Mouse (Mus musculus): ENCODE measurements around the gene Nufip2. TPM values are rescaled to one million over a fixed set of nuclear protein-coding genes. Genes with fewer than 3 reads are reported as not detected.
"Not testable (repeated sequence)": the region's sequence is repeated elsewhere in the genome, so short reads cannot be mapped to it uniquely, and the experiment has no call there.

Gene Nufip2
- polyA plus RNA-seq, 1 experiment, result 9.3 TPM

- Histone ChIP-seq H3ac (ENCODE audit: control insufficient read depth, insufficient read length) (no peak overlapping the region), H3K4me2 (ENCODE audit: low read depth) (no peak overlapping the region), H3K27me3 (ENCODE audit: control insufficient read depth, insufficient read depth, insufficient read length) (peaks cover 3% of the 10 kb centered on the region), H3K36me3 (ENCODE audit: control insufficient read depth, insufficient read depth) (no peaks in the 10 kb centered on the region), H3K79me2 (ENCODE audit: control insufficient read depth, insufficient read depth) (no peaks in the 10 kb centered on the region), H3K4me3 (no peak overlapping the region)
- TF ChIP-seq USF1 (IDR thresholded peaks at IDR 0.05; ENCODE audit: low read depth), result no peak
- TF ChIP-seq POLR2A (IDR thresholded peaks at IDR 0.05; ENCODE audit: insufficient read length, low read depth), result no peak
- TF ChIP-seq MYOG (IDR thresholded peaks at IDR 0.05; ENCODE audit: control insufficient read depth in 1 of 3, insufficient read depth in 1 of 3, insufficient read length in 2 of 3, low read depth in 2 of 3), result no peak
- TF ChIP-seq REST (IDR thresholded peaks at IDR 0.05; ENCODE audit: insufficient read depth, insufficient read length), result no peak
- TF ChIP-seq SRF (IDR thresholded peaks at IDR 0.05; ENCODE audit: control insufficient read depth, insufficient read length, low read depth), result no peak
- TF ChIP-seq E2F4 (IDR thresholded peaks at IDR 0.05; ENCODE audit: insufficient read depth), result no peak
- no peak for TF ChIP-seq POLR2AphosphoS2 (IDR thresholded peaks at IDR 0.05; ENCODE audit: insufficient read length, low read depth)
- no peak for TF ChIP-seq CEBPB (IDR thresholded peaks at IDR 0.05; ENCODE audit: insufficient read depth, poor library complexity, severe bottlenecking)
- TF ChIP-seq TCF3 (IDR thresholded peaks at IDR 0.05; ENCODE audit: insufficient read length, low read depth), result no peak
- no peak for TF ChIP-seq MAX (IDR thresholded peaks at IDR 0.05; ENCODE audit: low read depth)
- TF ChIP-seq MYOD1 (IDR thresholded peaks at IDR 0.05; ENCODE audit: control insufficient read depth in 1 of 3, insufficient read length in 2 of 3, low read depth in 2 of 3), result no peak
- TF ChIP-seq TCF12 (IDR thresholded peaks at IDR 0.05; ENCODE audit: insufficient read depth, poor library complexity, severe bottlenecking), result no peak
Observed at GRCm38 (mm10) chr11:77659986-77660385, 26.0 kb upstream of the Nufip2 start.

GRCm38 (mm10) chr11:77663639-77664038 is 22.3 kb upstream of the Nufip2 start:
- H3K27me3 ChIP-seq (ENCODE audit: control insufficient read depth, insufficient read depth, insufficient read length), result no peaks in the 10 kb centered on the region
- TF ChIP-seq POLR2AphosphoS2 (IDR thresholded peaks at IDR 0.05; ENCODE audit: insufficient read length, low read depth), result no peak
- TF ChIP-seq POLR2A (IDR thresholded peaks at IDR 0.05; ENCODE audit: insufficient read length, low read depth), result no peak
- TF ChIP-seq MAX (IDR thresholded peaks at IDR 0.05; ENCODE audit: low read depth), result no peak
- no peak for TF ChIP-seq SRF (IDR thresholded peaks at IDR 0.05; ENCODE audit: control insufficient read depth, insufficient read length, low read depth)
- no peak for TF ChIP-seq E2F4 (IDR thresholded peaks at IDR 0.05; ENCODE audit: insufficient read depth)
- no peak for TF ChIP-seq TCF3 (IDR thresholded peaks at IDR 0.05; ENCODE audit: insufficient read length, low read depth)
- no peak for TF ChIP-seq TCF12 (IDR thresholded peaks at IDR 0.05; ENCODE audit: insufficient read depth, poor library complexity, severe bottlenecking)
- TF ChIP-seq CEBPB (IDR thresholded peaks at IDR 0.05; ENCODE audit: insufficient read depth, poor library complexity, severe bottlenecking), result no peak
- no peak for TF ChIP-seq USF1 (IDR thresholded peaks at IDR 0.05; ENCODE audit: low read depth)
- no peak for TF ChIP-seq MYOD1 (IDR thresholded peaks at IDR 0.05; ENCODE audit: control insufficient read depth in 1 of 3, insufficient read length in 2 of 3, low read depth in 2 of 3)
- TF ChIP-seq REST (IDR thresholded peaks at IDR 0.05; ENCODE audit: insufficient read depth, insufficient read length), result no peak
- no peak for TF ChIP-seq MYOG (IDR thresholded peaks at IDR 0.05; ENCODE audit: control insufficient read depth in 1 of 3, insufficient read depth in 1 of 3, insufficient read length in 2 of 3, low read depth in 2 of 3)
- no peak overlapping the region for H3ac ChIP-seq (ENCODE audit: control insufficient read depth, insufficient read length)
- H3K4me2 ChIP-seq (ENCODE audit: low read depth), result no peak overlapping the region
- no peak overlapping the region for H3K4me3 ChIP-seq
- H3K36me3 ChIP-seq (ENCODE audit: control insufficient read depth, insufficient read depth), result no peaks in the 10 kb centered on the region
- H3K79me2 ChIP-seq (ENCODE audit: control insufficient read depth, insufficient read depth), result no peaks in the 10 kb centered on the region

- H3K27me3 ChIP-seq (ENCODE audit: control insufficient read depth, insufficient read depth, insufficient read length), result no peaks in the 10 kb centered on the region
- no peak overlapping the region for H3K4me3 ChIP-seq
- TF ChIP-seq POLR2AphosphoS2 (IDR thresholded peaks at IDR 0.05; ENCODE audit: insufficient read length, low read depth) (no peak), E2F4 (IDR thresholded peaks at IDR 0.05; ENCODE audit: insufficient read depth) (no peak), USF1 (IDR thresholded peaks at IDR 0.05; ENCODE audit: low read depth) (no peak), MYOD1 (IDR thresholded peaks at IDR 0.05; ENCODE audit: control insufficient read depth in 1 of 3, insufficient read length in 2 of 3, low read depth in 2 of 3) (no peak), MAX (IDR thresholded peaks at IDR 0.05; ENCODE audit: low read depth) (no peak), REST (IDR thresholded peaks at IDR 0.05; ENCODE audit: insufficient read depth, insufficient read length) (no peak), CEBPB (IDR thresholded peaks at IDR 0.05; ENCODE audit: insufficient read depth, poor library complexity, severe bottlenecking) (no peak), TCF12 (IDR thresholded peaks at IDR 0.05; ENCODE audit: insufficient read depth, poor library complexity, severe bottlenecking) (no peak), TCF3 (IDR thresholded peaks at IDR 0.05; ENCODE audit: insufficient read length, low read depth) (no peak)
- H3K79me2 ChIP-seq (ENCODE audit: control insufficient read depth, insufficient read depth), result no peaks in the 10 kb centered on the region
- H3K4me2 ChIP-seq (ENCODE audit: low read depth), result no peak overlapping the region
- H3K36me3 ChIP-seq (ENCODE audit: control insufficient read depth, insufficient read depth), result no peaks in the 10 kb centered on the region
- no peak overlapping the region for H3ac ChIP-seq (ENCODE audit: control insufficient read depth, insufficient read length)
Observed at GRCm38 (mm10) chr11:77664046-77664445, 21.9 kb upstream of the Nufip2 start.

GRCm38 (mm10) chr11:77665384-77665783 is 20.6 kb upstream of the Nufip2 start:
- H3K4me2 ChIP-seq (ENCODE audit: low read depth); H3K79me2 ChIP-seq (ENCODE audit: control insufficient read depth, insufficient read depth); H3K4me3 ChIP-seq; H3K27me3 ChIP-seq (ENCODE audit: control insufficient read depth, insufficient read depth, insufficient read length); H3K36me3 ChIP-seq (ENCODE audit: control insufficient read depth, insufficient read depth); H3ac ChIP-seq (ENCODE audit: control insufficient read depth, insufficient read length): not testable (repeated sequence)

GRCm38 (mm10) chr11:77666766-77667165 is 19.2 kb upstream of the Nufip2 start:
- H3K4me2 ChIP-seq (ENCODE audit: low read depth); H3K36me3 ChIP-seq (ENCODE audit: control insufficient read depth, insufficient read depth); H3K4me3 ChIP-seq; H3ac ChIP-seq (ENCODE audit: control insufficient read depth, insufficient read length); H3K27me3 ChIP-seq (ENCODE audit: control insufficient read depth, insufficient read depth, insufficient read length); H3K79me2 ChIP-seq (ENCODE audit: control insufficient read depth, insufficient read depth): not testable (repeated sequence)
